Mouse (Mus musculus) urinary bladder, postnatal 4 days (tissue): Measurements from ENCODE around the gene Htr6.

ENCODE experiments used
- DNase-seq, 2 experiments: peaks; one replicate each; pipeline ENCODE4 v3.0.0; 2021 to 2022; ENCODE audit warnings: low spot score in 2 of 2

Htr6 gene

GRCm38 (mm10) chr4:139075041-139075711, at the start of gene Htr6:
Gene Htr6, minus strand, starts transcription at chr4:139075570.
- no peak for DNase-seq

GRCm38 (mm10) chr4:139124940-139125339, 49.6 kb upstream of the Htr6 start:
- DNase-seq = no peak

- DNase-seq = no peak
Measured at GRCm38 (mm10) chr4:139122557-139122956, 47.2 kb upstream of the Htr6 start.

GRCm38 (mm10) chr4:139120998-139121397, 45.6 kb upstream of the Htr6 start:
- no peak for DNase-seq

- DNase-seq = no peak
Measured at GRCm38 (mm10) chr4:139120281-139120814, 45.0 kb upstream of the Htr6 start.

GRCm38 (mm10) chr4:139116356-139117063, 41.1 kb upstream of the Htr6 start:
- DNase-seq = no peak

- no peak for DNase-seq
Measured at GRCm38 (mm10) chr4:139115721-139116120, 40.4 kb upstream of the Htr6 start.

- no peak for DNase-seq
Measured at GRCm38 (mm10) chr4:139112482-139112881, 37.1 kb upstream of the Htr6 start.

GRCm38 (mm10) chr4:139111421-139111820, 36.1 kb upstream of the Htr6 start:
- DNase-seq = no peak

- no peak for DNase-seq
Measured at GRCm38 (mm10) chr4:139110858-139111257, 35.5 kb upstream of the Htr6 start.

- DNase-seq = no peak
Measured at GRCm38 (mm10) chr4:139105453-139105852, 30.1 kb upstream of the Htr6 start.

GRCm38 (mm10) chr4:139101546-139101945, 26.2 kb upstream of the Htr6 start:
- no peak for DNase-seq

- no peak for DNase-seq
Measured at GRCm38 (mm10) chr4:139100326-139100725, 25.0 kb upstream of the Htr6 start.

GRCm38 (mm10) chr4:139096201-139096600, 20.8 kb upstream of the Htr6 start:
- DNase-seq = no peak

GRCm38 (mm10) chr4:139095406-139095805, 20.0 kb upstream of the Htr6 start:
- no peak for DNase-seq

GRCm38 (mm10) chr4:139093196-139093530, 17.8 kb upstream of the Htr6 start:
- no peak for DNase-seq

GRCm38 (mm10) chr4:139092356-139093195, 17.2 kb upstream of the Htr6 start, which contains the start of gene Nbl1:
Gene Nbl1, minus strand, starts transcription at chr4:139092993.
- peak; percentile 71 to 79 for DNase-seq

GRCm38 (mm10) chr4:139091478-139092355, 16.3 kb upstream of the Htr6 start:
- DNase-seq = no peak

- no peak for DNase-seq
Measured at GRCm38 (mm10) chr4:139091066-139091465, 15.7 kb upstream of the Htr6 start.

GRCm38 (mm10) chr4:139090303-139090940, 15.1 kb upstream of the Htr6 start:
- DNase-seq = no peak
